Mouse (Mus musculus) kidney, postnatal 4 days (tissue): ENCODE measurements around the gene Jsrp1.
"Not testable (repeated sequence)": the region's sequence is repeated elsewhere in the genome, so short reads cannot be mapped to it uniquely, and the experiment has no call there.

Experiments used
- DNase-seq, 2 experiments: peaks; one replicate each; pipeline ENCODE4 v3.0.0; 2021; ENCODE audit warnings: mixed read lengths in 2 of 2

The Jsrp1 gene

GRCm38 (mm10) chr10:80831136-80831535 is 17.8 kb upstream of the Jsrp1 start:
- peak; percentile 83 to 90 for DNase-seq

DNA sequence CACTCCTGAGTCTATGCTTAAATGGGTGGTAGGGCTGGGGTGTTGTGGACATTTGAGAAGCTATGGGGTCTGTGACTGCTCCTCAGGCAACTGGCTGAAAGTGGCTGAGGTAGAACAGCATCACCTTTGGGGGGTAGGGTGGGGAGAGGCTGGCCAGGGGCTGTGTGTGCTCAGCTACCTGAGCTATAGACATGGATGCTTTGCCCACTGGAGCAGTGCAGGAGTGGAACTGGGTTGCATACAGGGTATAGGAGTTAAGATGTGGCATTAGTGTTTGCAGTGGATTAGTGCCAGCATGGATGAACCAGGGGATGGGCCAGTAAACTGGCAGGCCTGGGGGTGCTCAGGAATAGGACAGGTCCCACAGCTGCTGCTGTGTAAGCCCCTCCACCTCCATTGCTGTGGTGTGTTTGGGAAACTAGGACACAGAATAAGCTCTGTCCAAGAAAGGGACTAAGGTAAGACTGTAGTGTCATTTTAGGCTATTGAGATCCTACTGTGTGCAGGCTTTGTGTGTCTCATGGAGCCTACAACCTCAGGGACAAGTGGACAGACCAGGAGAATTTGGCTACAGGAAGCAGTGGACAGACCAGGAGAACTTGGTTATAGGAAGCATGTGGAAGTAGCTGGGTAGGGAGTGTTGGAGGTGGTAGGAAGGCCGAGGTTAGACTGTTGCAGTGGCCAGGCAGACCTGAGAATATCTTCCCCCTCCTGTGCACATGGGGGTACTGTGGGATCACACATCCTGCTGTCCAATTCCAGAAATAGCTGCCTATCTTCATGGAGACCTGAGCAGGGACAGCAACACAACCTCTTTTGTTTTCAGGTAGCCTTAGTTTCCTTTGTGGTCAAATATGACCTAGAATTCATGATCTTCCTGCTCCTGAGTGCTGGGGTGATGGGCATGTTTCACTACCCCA is 16.3 kb upstream of the Jsrp1 start:
- DNase-seq = no peak

DNA sequence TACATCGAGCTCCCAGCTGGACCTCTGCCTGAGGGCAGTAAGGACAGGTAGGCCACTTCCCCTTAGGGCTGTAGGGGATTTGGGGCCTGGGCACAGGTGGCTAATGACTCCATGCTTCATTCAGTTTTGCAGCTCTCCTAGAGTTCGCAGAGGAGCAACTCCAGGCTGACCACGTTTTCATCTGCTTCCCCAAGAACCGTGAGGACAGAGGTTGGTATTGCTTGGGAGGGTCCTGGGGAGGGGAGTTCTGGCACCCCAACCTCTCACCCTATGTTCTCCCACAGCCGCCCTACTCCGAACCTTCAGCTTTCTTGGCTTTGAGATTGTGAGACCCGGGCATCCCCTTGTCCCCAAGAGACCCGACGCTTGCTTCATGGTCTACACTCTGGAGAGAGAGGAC is 15.3 kb upstream of the Jsrp1 start:
- DNase-seq = not testable (repeated sequence)

GRCm38 (mm10) chr10:80827870-80828420 is 14.6 kb upstream of the Jsrp1 start:
- DNase-seq = no peak

DNA sequence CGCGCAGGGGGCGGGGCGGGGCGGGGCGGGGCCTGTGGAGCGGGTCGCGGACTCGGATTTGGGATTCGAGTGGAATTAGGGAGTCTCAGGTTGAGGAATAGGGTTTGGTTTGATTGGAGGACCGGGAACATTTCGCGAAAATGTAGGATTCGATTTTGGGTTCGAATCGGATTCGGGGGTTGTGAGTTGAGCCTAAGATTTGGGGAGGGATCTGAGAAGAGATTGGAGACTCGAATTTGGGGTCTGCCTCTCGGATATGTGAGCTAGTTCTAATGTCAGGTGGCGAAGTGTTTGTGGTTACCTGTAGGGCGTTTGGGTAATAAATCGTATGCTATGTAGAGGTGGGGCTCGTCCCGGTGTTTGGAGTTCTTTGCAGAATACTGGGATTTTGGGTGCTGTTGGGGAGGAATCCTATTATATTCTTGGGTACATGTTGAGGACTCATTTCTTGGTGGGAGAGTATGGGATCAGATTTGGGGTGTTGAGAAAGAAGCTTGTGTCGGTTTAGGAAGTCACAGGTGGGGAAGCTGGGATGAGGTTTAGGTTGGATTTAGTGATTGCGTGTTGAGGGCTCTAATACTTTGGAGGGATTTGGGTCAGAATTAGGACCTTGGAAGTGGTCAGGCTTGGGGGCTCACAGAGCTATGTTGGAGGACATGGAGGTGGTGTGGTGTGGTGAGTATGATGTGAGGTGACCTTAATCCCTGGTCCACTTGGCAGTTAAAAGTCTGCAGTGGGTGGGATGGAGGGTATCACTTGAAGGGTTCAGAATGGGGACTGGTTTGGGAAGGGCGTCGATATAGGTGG is 14.0 kb upstream of the Jsrp1 start:
- no peak for DNase-seq

GRCm38 (mm10) chr10:80826151-80827062 is 13.1 kb upstream of the Jsrp1 start, which contains the start of gene Oaz1:
Oaz1 (plus strand) TSS chr10:80826656.
- peak; percentile 98 to 99 for DNase-seq

DNA sequence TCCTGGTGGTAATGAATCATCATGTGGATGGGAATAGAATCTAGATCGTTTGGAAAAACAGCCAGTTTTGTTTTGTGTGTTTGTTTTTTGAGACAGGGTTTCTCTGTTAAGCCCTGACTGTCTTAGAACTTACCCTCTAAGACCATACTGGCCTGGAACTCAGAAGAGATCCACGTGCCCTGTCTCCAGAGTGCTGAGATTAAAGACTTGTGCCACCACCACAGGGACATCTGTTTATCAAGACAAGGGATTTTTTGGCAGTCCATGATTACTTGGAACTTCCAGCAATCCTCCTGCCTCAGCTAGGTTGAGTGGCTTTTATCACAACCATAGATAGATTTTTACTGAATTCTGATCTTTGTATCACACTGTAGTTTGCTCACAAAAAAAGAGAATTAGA is 11.5 kb upstream of the Jsrp1 start:
- no peak for DNase-seq

- no peak for DNase-seq
Measured at GRCm38 (mm10) chr10:80823847-80824643, 10.7 kb upstream of the Jsrp1 start.

DNA sequence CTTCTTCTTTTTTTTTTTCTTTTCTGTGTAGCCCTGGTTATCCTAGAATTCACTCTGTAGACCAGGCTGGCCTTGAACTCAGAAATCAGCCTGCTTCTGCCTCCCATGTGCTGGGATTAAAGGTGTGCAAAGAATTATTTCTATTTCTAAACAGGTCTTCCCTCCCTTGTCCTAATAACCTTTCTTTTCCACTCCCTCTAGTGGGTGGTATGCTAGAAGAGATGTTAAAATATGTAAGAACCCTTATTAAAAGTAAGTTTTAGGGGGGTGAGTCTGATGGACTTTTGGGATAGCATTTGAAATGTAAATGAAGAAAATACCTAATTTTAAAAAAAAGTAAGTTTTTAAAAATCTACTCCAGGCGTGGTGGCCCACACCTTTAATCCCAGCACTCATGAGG is 10.0 kb upstream of the Jsrp1 start:
- no peak for DNase-seq

- DNase-seq = no peak
Measured at GRCm38 (mm10) chr10:80822528-80822927, 9.2 kb upstream of the Jsrp1 start.

- DNase-seq = no peak
Measured at GRCm38 (mm10) chr10:80821991-80822390, 8.7 kb upstream of the Jsrp1 start.

DNA sequence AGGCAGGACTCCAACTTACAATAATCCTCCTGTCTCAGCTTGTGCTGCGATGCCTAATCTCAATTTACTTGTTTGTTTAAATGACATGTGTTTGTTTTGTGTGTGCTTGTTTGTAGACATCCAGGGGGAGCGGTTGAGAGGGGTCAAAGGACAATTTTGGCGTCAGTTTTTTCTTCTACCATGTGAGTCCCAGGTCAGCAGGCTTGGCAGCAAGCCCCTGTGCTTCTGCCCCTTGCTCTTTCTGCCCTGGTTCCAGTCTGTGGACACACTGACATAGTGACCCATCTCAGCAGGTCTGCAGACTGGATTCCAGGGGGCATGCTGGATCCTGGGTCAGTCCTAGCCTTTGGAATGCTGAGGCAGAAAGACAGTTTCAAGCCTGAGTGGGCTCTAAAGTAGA is 6.1 kb upstream of the Jsrp1 start:
- DNase-seq = no peak

DNA sequence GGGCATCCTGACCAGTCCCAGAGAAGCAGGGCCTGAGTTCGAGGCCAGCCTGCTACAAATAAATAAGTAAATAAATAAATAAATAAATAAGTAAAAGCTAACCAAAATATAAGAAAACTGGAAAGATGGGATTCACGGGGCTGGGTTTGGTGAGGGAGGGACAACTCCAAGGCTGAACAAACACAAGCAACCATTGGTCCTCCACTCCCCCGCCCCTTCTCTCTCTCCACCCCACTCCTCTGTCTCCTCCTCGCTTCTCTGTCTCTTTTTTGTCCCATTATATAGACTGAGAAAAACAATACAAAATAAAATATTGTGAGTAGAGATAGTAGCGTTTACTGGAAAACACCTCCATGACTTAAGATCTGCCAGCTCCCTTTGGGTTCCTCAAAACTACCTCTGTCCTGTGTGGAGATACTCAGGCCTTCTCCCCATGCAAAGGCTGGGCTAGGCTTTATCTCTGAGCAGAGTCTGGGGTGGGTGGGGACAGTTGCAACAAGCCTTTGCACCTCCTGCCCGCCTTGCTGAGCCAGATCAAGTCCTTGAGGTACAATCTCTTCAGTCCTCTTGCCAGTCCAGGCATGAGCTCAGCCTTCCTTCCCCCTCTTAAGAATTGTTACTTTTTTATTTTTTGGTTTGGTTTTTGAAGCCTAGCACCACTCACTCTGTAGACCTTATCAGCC is 5.4 kb upstream of the Jsrp1 start:
- no peak for DNase-seq

DNA sequence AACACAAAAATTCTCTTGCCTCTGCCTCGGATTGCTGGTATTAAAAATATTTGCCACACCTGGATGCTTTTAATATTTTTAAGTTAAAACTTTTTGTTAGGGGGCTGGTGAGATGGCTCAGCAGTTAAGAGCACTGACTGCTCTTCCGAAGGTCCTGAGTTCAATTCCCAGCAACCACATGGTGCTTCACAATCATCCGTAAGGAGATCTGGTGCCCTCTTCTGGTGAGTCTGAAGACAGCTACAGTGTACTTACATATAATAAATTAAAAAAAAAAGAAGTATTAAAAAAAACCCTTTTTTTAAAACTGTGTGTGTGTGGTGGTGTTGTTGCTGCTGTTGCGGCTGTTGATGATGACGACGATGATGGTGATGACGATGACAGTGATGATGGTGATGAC is 4.7 kb upstream of the Jsrp1 start:
- DNase-seq = not testable (repeated sequence)

- no peak for DNase-seq
Measured at GRCm38 (mm10) chr10:80817164-80817563, 3.9 kb upstream of the Jsrp1 start.

GRCm38 (mm10) chr10:80816303-80816702 is 3.0 kb upstream of the Jsrp1 start:
- not testable (repeated sequence) for DNase-seq

DNA sequence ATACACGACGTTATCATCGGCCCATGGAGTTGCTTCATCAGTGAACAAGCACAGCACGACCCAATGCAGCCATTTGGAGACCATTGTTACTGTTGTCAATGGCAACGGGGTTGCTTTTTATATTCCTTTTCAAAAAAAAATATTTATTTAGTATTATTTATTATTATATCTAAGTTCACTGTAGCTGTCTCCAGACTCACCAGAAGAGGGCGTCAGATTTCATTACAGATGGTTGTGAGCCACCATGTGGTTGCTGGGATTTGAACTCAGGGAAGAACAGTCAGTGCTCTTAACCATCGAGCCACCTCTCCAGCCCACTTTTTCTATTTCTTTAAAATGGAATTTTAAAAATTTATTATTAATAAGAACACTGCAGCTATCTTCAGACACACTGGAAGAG is 1.5 kb upstream of the Jsrp1 start:
- DNase-seq = no peak

GRCm38 (mm10) chr10:80812391-80813041 is 782 bp downstream of the Jsrp1 start:
- no peak for DNase-seq

DNA sequence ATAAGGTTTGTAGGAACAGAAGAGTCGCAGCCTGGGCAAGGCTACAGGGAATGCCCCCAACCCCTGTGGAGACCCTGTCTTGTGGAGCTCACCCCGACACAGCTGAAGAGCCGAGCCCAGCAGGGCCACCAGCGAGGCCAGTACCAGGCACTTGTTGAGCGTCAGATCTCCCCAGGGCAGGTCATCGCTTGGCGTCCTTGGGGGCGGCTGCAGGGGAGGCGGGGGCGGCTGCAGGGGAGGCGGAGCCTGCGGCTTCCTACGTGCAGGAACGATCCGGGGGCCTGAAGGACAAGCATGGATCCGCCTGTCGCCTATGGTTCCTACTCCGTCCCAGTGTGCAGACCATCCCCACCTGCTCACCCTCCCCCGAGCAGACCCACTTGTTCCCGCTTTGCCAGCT is 3.2 kb downstream of the Jsrp1 start:
- DNase-seq = peak; percentile 40 to 45

DNA sequence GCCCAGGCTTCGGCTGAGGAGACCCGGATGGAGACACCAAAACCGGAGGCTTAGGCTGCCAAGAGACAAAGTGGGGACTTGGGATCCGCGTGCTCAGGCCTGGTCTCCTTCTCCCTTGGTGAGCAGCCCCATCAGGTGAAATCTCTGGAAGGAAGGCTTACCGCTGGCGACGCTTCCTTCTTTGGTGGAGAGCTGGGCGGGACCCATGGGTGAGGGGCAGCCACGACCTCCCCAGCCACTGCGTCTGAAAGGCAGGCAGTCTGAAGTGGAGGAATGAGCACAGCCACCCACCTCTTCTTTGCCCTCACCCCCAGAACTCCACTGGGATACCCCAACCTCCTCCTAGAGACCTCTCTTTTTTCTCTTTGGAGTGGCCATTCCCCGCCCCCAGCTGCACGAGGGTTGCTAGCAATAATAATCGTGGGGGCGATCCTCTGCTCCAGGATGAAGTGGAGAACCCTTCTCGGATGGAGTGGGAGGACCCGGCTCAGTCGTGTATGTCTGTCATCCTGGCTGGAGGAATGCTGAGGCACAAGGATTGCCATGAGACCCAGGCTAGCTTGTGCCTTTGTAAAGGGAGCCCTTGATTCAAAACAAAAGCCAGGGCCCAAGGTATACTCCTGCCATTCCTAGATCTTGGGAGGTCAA is 4.2 kb downstream of the Jsrp1 start:
- peak; percentile 43 to 62 for DNase-seq
